Mouse (Mus musculus) cerebellum, postnatal 25 days (tissue): Measurements from ENCODE around the gene Scgb2b27.
A peak's percentile ranks its signal among the peaks of the same experiment; 100 is the strongest.
"Not testable (repeated sequence)": the region's sequence is repeated elsewhere in the genome, so short reads cannot be mapped to it uniquely, and the experiment has no call there.

Source experiments
- DNase-seq, 2 experiments: peaks; one replicate each; pipeline ENCODE4 v3.0.0; 2021; ENCODE audit warnings: mixed read lengths in 2 of 2

Gene Scgb2b27

DNA sequence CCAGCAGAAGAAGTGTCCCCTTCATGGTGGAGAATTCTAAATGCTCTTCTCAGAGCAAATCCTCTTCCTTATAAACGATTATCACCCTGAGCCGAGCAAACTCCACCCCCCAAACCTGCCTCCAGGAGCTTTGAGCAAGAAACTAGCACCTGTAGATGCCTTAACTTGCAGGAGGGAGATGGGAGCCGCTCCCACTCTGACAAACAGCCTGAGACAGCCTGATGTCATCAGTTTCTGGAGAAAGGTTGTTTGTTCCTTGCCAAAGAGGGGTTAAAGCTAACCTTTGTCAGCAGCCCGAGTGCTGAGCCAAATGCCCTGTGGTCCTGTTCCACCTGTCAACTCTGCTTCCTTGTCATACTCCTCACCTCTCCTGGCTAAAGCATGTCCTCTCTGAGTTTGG is at the start of gene Scgb2b27:
TSS of gene Scgb2b27 (minus strand) at position 101 of the 400 bp plus-strand sequence.
- no peak for DNase-seq

DNA sequence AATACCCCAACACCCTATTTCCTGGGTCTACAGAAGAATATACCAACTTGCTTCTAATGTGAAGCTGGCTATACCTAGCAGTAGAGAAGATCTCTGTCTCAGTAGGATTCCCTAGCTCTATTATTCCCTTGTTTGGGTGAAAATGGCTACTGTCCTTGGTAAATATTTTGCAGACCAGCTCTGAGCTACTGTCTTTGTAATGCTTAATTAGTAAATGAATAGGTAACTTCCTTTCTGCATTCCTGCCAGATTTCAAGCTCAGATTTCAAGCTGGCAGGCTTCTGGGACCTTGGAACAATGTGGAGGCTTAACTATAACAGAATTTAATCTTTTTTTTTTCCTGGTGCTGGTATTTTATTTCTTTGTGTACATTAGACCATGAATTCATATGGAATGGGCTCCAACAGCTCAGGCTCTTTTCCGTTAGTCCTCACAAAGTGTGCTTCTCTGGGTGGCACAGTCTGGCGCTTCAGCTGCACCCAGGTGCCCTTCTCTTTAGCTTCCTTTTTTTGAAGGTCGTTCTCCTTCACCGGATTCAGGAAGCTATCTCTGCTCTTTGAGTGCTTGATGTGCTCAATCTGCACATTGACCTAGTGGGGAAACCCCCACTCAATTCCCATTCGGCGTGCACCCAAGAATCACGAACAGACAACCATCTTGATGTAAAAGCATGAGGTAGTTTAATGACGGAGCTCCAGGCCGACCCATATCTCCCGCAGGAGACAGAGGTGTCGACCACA is 22.5 kb upstream of the Scgb2b27 start:
- not testable (repeated sequence) for DNase-seq

DNA sequence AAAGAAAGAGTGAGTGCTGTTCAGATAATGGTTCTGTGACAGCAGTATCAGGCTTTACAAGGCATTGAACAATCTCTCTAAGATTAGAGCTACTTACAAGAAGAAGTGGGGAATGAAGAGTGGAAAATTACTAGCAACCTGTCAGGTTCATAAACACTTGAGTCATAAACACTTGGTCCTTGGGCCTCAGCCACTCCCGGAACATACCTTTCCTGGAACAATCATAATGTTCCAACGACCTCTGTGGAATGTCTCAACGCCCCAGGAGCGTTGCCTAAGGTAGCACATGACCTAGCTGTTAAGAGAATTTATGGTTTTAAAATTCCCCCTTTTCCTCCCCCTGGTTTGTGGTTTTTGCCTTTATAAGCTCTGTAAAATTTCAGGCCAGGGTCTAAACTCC is 20.8 kb upstream of the Scgb2b27 start:
- DNase-seq: not testable (repeated sequence)

DNA sequence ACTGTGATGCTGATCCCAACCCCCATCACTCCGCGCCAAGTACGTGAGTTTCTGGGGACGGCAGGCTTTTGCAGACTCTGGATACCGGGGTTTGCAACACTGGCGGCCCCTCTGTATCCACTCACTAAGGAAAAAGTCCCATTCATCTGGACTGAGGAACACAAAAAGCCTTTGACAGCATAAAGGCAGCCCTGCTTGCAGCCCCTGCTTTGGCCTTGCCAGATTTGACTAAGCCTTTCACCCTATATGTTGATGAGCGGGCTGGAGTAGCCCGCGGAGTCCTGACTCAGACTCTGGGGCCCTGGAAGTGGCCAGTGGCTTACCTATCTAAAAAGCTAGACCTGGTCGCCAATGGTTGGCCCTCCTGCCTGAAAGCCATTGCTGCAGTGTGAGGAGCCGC is 16.3 kb upstream of the Scgb2b27 start:
- no peak for DNase-seq

DNA sequence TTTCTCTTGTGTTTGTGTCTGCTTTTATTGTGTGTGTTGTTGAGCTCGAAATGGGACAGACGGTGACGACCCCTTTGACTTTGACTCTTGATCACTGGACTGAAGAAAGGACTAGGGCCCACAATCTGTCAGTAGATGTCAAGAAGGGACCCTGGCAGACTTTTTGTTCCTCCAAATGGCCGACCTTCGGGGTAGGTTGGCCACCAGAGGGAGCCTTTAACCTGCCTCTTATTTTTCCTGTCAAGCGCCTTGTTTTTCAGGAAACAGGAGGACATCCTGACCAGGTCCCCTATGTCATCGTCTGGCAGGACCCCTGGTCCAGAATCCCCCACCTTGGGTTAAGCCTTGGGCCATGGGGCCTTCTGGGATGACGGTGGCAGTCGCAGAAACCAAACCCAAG is 13.5 kb upstream of the Scgb2b27 start:
- DNase-seq: not testable (repeated sequence)

DNA sequence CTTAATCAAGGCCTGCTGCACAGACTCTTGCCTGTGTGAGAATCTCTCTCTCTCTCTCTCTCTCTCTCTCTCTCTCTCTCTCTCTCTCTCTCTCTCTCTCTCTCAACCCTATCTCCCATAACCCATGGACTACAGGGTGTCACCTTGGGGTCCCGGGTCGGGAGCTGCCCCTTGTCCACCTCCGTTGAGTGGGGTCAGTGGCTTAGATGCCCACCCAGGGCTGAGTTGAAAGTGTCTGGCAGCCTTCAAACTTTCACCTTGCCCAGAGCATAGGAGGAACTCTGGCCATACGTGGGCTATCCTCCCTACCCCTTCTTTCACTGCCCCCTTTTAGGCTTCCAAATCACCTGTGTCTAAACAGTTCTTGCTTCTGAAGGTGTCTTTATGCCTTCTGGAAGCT is 11.9 kb upstream of the Scgb2b27 start:
- no peak for DNase-seq

DNA sequence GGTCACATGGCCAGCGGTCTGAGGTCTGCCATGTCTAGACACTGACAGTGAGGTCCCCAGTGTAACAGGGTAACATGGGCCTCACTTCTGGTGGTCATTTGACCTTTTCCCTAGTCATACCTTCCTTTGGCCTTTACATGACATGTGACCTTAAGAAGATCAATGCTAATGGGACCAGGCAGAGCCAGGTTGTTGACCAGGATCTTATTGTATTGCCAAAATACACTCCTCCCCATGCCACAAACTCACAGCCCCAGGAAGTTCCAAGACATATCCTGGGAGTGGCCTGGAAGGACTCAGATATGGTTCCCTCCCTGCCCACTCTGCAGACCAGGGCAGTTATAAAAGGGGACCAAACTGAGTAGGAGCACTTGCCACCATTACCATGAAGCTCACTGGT is 7.4 kb upstream of the Scgb2b27 start, which contains the start of gene Scgb1b27:
TSS of gene Scgb1b27 (plus strand) at position 301 of the 400 bp plus-strand sequence.
- DNase-seq: not testable (repeated sequence)

DNA sequence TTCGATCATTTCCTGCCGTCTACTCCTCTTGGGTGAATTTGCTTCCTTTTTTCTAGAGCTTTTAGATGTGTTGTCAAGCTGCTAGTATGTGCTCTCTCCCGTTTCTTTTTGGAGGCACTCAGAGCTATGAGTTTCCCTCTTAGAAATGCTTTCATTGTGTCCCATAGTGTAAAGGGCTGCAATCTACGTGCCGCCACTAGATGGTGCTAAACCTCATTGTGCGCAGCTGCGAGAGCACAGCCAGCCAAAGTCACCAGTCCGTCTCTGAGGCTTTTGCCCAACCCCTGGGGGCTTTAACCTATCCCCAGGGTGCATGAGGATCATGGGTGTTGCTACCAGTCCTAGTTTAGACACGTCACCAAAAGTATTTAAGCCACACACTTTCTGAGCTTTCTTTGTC is 31.5 kb downstream of the Scgb2b27 start:
- DNase-seq: peak; percentile 4 to 41
